8 mouse cellular contexts compared by ENCODE assay signal in genomic region chr9:69289056-69290017, GRCm38 (mm10).
DNase-seq lines count a peak whose midpoint lies in the region; ATAC-seq and TF ChIP-seq lines count a peak whose summit lies in the region.

No protein-coding gene starts in this region.

- H3K4me1 ChIP-seq in hindbrain, embryonic 16.5 days (ENCODE audit: control insufficient read depth, insufficient read depth, low read depth, low read length): peaks cover 11% of the 10 kb centered on the region

- H3K27ac ChIP-seq in gastrocnemius, adult 2 months: peak overlapping the region; percentile 99
- peak overlapping the region; percentile 44 for H3K27ac ChIP-seq in hindbrain, embryonic 16.5 days (ENCODE audit: low read depth, low read length)
- H3K27ac ChIP-seq in left cerebral cortex, adult 2 months: peak overlapping the region; percentile 87

- H3K4me3 ChIP-seq in gastrocnemius, adult 2 months: peak overlapping the region; percentile 95
- peak overlapping the region; percentile 61 for H3K4me3 ChIP-seq in hindbrain, embryonic 16.5 days (ENCODE audit: low read length)
- H3K4me3 ChIP-seq in left cerebral cortex, adult 2 months: peak overlapping the region; percentile 90

- no peaks in the 10 kb centered on the region for H3K27me3 ChIP-seq in Patski
- H3K27me3 ChIP-seq in hindbrain, embryonic 16.5 days (replicated peaks; ENCODE audit: control insufficient read depth, insufficient read depth, low read length): peaks cover 5% of the 10 kb centered on the region; the same call in 1 of the 2 replicates

- no peaks in the 10 kb centered on the region for H3K9me3 ChIP-seq in hindbrain, embryonic 16.5 days (ENCODE audit: control insufficient read depth, low read length)

- intact Hi-C loops in gastrocnemius, adult 2 months (cut with DNase I): loop anchor here (5.0 kb wide), 1 partner anchor 47 kb away; no protein-coding TSS in a partner anchor
- intact Hi-C loops in left cerebral cortex, adult 2 months (cut with DNase I): loop anchor here (5.0 to 10.0 kb wide), 5 partner anchors 162 to 1272 kb away; partner anchors contain the start of gene Rora

- in situ Hi-C loops in Patski (cut with MboI; ENCODE audit: low pct_unique_long_range_greater_than_20kb): loop anchor here (5.0 to 25.0 kb wide), 4 partner anchors 92 to 1275 kb away; no protein-coding TSS in a partner anchor

- WGBS in hindbrain, embryonic 16.5 days: 2% methylated on average over 39 of the region's 59 CpGs

- no peak for DNase-seq in Patski (ENCODE audit: low read depth, low spot score)
- peak; percentile 89 to 91 for DNase-seq in cerebellum, postnatal 25 days
- peak; percentile 95 for DNase-seq in gastrocnemius, adult 2 months
- DNase-seq in left cerebral cortex, adult 2 months (ENCODE audit: extremely low spot score in 1 of 2, low spot score in 2 of 2): peak; percentile 80 to 82
- peak; percentile 89 to 94 for DNase-seq in lung, postnatal 4 days
- DNase-seq in retina, postnatal 1 day: peak; percentile 93
- DNase-seq in thymus, postnatal 36 days: peak; percentile 88 to 92

- no peak for TF ChIP-seq CTCF in Patski (IDR thresholded peaks at IDR 0.05)
- TF ChIP-seq CTCF in gastrocnemius, adult 2 months (IDR thresholded peaks at IDR 0.05): peak; percentile 33; the same call in 1 of the 2 replicates
- no peak; the same call in 1 of the 2 replicates for TF ChIP-seq CTCF in left cerebral cortex, adult 2 months (IDR thresholded peaks at IDR 0.05)

- CTCF ChIA-PET in Patski (lab: Charles Lee): interaction anchor here (1.3 kb wide), 1 partner anchor 9 kb away, joined by 4 read pairs; no protein-coding TSS in a partner anchor

- POLR2A ChIA-PET in Patski (lab: Charles Lee): interaction anchor here (0.6 to 0.7 kb wide), 2 partner anchors 17 to 103 kb away, joined by 3 read pairs; no protein-coding TSS in a partner anchor

- H3K9ac ChIP-seq in hindbrain, embryonic 16.5 days (ENCODE audit: low read depth, low read length): peak overlapping the region; percentile 67

- peak; percentile 96 for ATAC-seq in Patski
- peak; percentile 96 for ATAC-seq in hindbrain, embryonic 16.5 days

- peak overlapping the region; percentile 83 for H3K4me2 ChIP-seq in hindbrain, embryonic 16.5 days (ENCODE audit: low read length)

- H3K36me3 ChIP-seq in hindbrain, embryonic 16.5 days (ENCODE audit: control insufficient read depth, insufficient read depth, low read length): no peaks in the 10 kb centered on the region

Comparison
In these comparisons a context has a peak if more than half of its experiments do, and no peak if none do; other contexts are left out.
1. H3K27ac ChIP-seq: peak in every context shown above with its lines; median percentile 99 in gastrocnemius, adult 2 months; 87 in left cerebral cortex, adult 2 months; 44 in hindbrain, embryonic 16.5 days.